Mouse (Mus musculus): ENCODE results near the gene Grm1.

The Grm1 gene

GRCm38 (mm10) chr10:10726501-10726900 is 355.7 kb downstream of the Grm1 start:
- DNase-seq (ENCODE audit: low spot score in 2 of 2): no peak

GRCm38 (mm10) chr10:10710837-10711236 is 371.3 kb downstream of the Grm1 start:
- no peak for DNase-seq (ENCODE audit: low spot score in 2 of 2)

DNA sequence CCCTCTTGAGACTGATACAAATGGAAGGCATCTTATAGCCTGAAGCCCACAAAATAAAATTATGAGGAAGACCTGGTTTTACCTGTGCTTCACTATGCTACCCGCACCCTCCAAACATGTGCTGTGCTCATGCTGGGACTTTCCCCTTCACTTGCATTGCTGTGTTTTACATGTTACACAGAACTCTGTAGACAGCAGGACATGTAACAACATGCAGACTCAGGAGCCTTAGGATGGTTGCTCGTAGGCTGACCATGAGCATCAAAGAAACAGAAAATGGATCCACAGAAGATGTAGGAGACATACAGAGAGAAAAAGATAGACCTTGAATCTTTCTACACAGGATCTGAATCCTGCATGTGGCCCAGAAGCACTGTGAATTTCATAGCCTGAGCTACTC is 371.8 kb downstream of the Grm1 start:
- DNase-seq (ENCODE audit: low spot score in 2 of 2): no peak

DNA sequence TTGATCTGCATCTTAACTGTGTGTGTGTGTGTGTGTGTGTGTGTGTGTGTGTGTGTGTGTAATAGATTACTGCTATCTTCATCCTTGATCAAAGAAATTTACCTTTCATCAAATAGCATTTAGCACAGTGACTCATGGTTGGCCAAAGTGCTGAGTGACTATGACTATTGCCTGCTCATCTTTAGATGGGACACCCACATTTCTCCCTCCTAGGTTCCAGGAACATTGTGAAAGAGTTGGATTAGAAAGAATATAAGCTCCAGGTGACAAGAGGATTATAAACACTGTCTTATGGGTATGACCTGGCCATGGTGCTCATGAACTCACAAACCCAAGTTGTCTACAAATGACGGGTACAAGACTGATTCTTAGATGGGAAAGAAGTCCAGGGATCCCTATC is 374.1 kb downstream of the Grm1 start:
- no peak for DNase-seq (ENCODE audit: low spot score in 2 of 2)

- DNase-seq (ENCODE audit: low spot score in 2 of 2): no peak
Observed at GRCm38 (mm10) chr10:10701326-10701725, 380.8 kb downstream of the Grm1 start.

- DNase-seq (ENCODE audit: low spot score in 2 of 2): no peak
Observed at GRCm38 (mm10) chr10:10700903-10701302, 381.3 kb downstream of the Grm1 start.

DNA sequence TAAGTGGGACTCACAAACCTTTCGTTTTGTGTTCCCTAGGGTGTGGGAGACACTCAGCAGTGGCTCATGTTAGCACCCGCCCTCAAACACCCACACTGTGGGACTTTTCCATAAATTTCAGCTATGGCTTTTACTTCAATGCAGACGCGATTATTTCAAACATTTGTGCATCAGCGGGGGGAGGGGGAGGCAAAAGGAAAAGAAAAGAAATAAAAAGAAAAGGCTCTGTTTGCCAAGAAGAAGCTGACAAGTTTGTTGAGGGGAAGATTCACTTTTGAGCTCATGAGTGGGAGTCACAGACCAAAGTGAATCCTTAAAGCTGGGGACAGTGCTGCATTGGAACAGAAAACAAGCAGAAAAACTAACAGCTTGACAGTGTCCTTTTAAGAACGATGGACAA is 384.7 kb downstream of the Grm1 start:
- no peak for DNase-seq (ENCODE audit: low spot score in 2 of 2)

DNA sequence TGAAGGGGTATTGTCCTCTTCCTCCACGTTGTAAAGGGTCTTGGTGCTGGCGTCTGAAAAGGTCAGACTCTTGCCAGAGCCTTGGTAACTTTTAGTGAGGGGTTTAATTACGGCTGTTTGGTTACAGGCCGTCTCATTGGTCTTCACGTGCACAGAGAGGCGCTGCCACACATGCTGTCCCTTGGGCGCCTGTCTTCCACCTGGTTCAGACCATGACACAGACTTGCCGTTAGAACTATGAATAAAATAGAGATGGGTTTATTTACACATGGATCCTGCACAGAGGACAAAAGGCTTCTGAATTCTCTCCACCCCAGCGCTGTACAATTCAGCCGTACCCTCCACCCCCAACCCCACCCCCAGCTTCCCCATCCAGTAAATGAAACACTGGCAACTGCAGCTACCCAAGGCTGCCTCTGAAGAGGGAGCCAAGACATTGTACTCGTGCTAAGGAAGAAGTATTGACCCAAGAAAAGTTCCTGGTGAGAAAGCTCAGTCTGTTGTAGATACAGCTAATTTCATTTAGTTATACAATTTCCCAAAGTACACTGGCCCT is 392.4 kb downstream of the Grm1 start:
- DNase-seq (ENCODE audit: low spot score in 2 of 2): no peak

GRCm38 (mm10) chr10:10688907-10689667 is 393.1 kb downstream of the Grm1 start:
- DNase-seq (ENCODE audit: low spot score in 2 of 2): no peak

DNA sequence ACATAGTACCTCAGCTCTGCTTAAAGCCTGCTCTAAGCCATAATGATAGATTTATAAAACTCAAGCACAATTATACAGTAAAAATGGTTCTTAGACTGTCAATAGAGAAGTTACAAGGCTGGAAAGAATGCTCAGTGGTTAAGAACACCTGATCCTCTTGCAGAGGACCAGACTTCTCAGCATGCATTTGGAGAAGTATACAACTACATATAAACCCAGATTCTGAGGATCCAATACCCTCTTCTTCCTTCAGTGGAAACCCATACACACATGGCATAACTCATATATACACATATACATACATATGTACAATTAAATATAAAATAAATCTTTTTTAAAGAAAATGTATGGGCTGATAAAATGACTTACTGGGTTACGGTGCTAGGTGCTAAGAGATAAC is 401.1 kb downstream of the Grm1 start, which contains the start of gene Gm10944:
Gene Gm10944, plus strand, starts transcription at position 301 of the 400 bp plus-strand sequence.
- DNase-seq (ENCODE audit: low spot score in 2 of 2): no peak

DNA sequence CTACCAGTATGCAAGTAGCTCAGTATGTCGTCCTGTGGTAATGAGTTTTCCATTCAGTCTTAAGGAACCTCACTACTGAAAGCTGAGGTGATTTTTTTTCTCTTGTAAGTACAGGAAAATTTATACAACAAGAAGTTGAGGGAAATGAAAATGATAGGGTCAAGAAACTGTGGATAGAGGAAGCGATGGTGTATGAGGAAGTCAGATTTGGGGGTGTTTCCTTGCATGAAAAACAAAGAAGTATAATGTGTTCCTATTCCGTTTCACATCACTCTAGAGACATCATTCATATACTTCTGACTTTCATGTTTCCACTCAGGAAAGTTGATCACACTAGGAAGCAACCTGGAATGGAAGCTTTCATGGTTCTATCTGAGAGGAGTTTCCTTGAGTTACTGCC is 422.2 kb downstream of the Grm1 start:
- DNase-seq (ENCODE audit: low spot score in 2 of 2): no peak

- DNase-seq (ENCODE audit: low spot score in 2 of 2): no peak
Observed at GRCm38 (mm10) chr10:10659161-10659560, 423.0 kb downstream of the Grm1 start.

DNA sequence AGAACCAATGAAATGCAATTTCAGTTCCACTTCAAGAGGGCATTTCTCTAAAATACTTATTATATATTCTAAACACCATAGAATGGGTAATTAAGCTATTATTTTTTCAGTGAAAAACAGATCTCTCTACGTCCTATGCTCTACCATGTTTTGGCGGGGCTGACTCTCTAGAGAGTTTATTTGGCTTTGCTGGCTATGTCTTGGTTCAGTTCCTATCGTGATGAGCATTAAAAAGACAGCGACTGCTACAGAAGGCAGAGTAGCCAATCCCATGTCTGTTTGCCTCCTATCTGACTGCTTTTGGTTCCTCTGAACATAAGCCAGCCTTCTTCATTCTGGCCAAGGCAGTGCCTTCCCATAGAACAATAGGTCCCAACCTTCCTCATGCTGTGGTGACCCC is 425.5 kb downstream of the Grm1 start:
- DNase-seq (ENCODE audit: low spot score in 2 of 2): no peak

DNA sequence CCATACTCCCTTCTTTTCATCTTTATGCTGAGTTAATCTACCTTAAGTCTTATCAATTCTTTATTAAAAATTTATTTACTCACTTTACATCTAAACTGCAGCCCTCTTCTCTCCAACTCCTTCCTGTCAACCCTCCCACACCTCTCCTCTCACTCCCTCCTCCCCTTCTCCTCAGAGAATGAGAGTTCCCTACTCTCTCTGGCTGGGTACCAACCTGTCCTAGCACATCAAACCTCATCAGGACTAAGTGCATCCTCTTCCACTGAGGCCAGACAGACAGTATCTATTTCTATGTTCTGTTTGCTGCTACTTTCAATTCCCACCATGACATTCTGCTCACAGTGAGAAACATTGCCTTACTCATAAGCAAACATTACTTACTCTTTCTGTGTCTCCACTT is 426.2 kb downstream of the Grm1 start:
- DNase-seq (ENCODE audit: low spot score in 2 of 2): no peak
